Mouse (Mus musculus) stomach, postnatal 0 days (tissue): ENCODE results near the gene Eif2ak1. TPM values are rescaled to one million over a fixed set of nuclear protein-coding genes. Genes with fewer than 3 reads are reported as not detected.

Experiments
- ATAC-seq: fragments of 200-750 bp; cut with Nextera tagmentation; 2 replicates; pipeline ENCODE4 v1.8.0; 2017; ENCODE audit not compliant: low FRiP score, low TSS enrichment
- DNase-seq: peaks from one replicate; pipeline ENCODE4 v3.0.0-alpha.2; 2016; ENCODE audit warnings: low spot score
- H3K27ac ChIP-seq: fragments of 300-500 bp; sonication (generic); replicated peaks from 2 replicates; pipeline ENCODE4 v1.5.1; 2014; ENCODE audit warnings: mild to moderate bottlenecking, control low read depth
- H3K27me3 ChIP-seq: fragments of 300-500 bp; sonication (generic); 2 replicates; pipeline ENCODE4 v1.6.1; 2014; ENCODE audit warnings: low read length; ENCODE audit not compliant: control insufficient read depth, insufficient read depth
- H3K36me3 ChIP-seq: fragments of 300-500 bp; sonication (generic); 2 replicates; pipeline ENCODE4 v1.6.1; 2014; ENCODE audit warnings: low read length, mixed read lengths; ENCODE audit not compliant: control insufficient read depth, insufficient read depth
- H3K4me1 ChIP-seq: fragments of 300-500 bp; sonication (generic); replicated peaks from 2 replicates; pipeline ENCODE4 v1.6.1; 2014; ENCODE audit warnings: antibody characterized with exemption; ENCODE audit not compliant: control insufficient read depth, insufficient read depth
- H3K4me2 ChIP-seq: fragments of 300-500 bp; sonication (generic); replicated peaks from 2 replicates; pipeline ENCODE4 v1.6.1; 2014; ENCODE audit warnings: low read depth, mild to moderate bottlenecking, control low read depth, moderate library complexity
- H3K4me3 ChIP-seq: fragments of 300-500 bp; sonication (generic); 2 replicates; pipeline ENCODE4 v1.5.1; 2014; ENCODE audit warnings: low read depth, low read length, control low read depth
- H3K9ac ChIP-seq: fragments of 300-500 bp; sonication (generic); 2 replicates; pipeline ENCODE4 v1.6.1; 2014; ENCODE audit warnings: mild to moderate bottlenecking, low read length, control low read depth, mixed read lengths
- H3K9me3 ChIP-seq: fragments of 300-500 bp; sonication (generic); 2 replicates; pipeline ENCODE4 v1.6.1; 2016; ENCODE audit warnings: low read length; ENCODE audit not compliant: control insufficient read depth
- CTCF ChIP-seq: IDR thresholded peaks from 2 replicates; pipeline ENCODE4 v1.5.1; 2016; ENCODE audit warnings: antibody characterized with exemption, low read depth, mild to moderate bottlenecking, moderate library complexity
- EP300 ChIP-seq: optimal IDR thresholded peaks from 2 replicates; pipeline ENCODE3; 2016; ENCODE audit warnings: antibody characterized with exemption
- WGBS: fragments of 180-500 bp; shearing (Covaris S2); extraction: QIAGEN DNeasy Blood & Tissue Kit; methylation state at CpG from one replicate; pipeline ENCODE4 v1.1.7; 2014; 5-methylcytosine and 5-hydroxymethylcytosine counted together
- polyA plus RNA-seq: library from polyadenylated mRNA; unstranded; fragments of >200 nt; fragmentation: Nextera tagmentation; extraction: Ambion mirVana; gene quantifications from 2 replicates; pipeline ENCODE4 v1.2.1, GENCODE M21; 2015

The Eif2ak1 gene
- polyA plus RNA-seq, 1 experiment from 2014 or later: 19.9 TPM

DNA sequence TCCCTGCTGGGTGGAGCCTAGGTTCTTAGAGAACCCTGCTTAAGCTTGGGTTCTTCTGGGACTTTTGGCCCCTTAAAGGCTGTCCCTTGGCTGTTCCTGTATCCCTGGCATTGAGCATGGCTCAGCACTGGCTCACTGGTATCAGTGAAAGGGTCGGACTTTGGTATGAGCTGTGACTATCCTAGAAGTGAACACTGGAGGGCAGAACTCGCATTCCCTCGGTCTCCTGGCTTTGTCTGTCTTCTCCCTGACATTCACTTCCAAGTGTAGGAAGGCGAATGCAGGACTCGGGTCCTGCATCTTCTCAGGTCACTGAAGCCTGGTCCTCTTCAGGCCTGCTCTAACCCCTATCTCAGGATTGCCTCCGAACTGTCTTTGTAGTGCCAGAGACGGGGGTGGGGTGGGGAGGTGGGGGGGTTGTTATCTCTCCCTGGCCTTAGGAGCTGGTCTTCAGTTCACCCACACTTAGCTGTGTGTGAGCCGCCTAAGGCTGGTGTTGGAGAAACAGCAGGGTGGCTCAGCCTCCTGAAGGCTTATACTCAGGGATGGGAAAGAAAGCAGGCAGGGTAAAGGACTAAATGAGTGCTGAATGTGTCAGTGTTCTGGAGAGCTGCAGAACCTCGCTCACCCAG is 74.8 kb downstream of the Eif2ak1 start:
- Histone ChIP-seq H3K4me1 (no peaks in the 10 kb centered on the region), H3K36me3 (peaks cover 12% of the 10 kb centered on the region), H3K9ac (no peak overlapping the region), H3K4me3 (no peak overlapping the region), H3K27ac (no peak overlapping the region), H3K4me2 (no peak overlapping the region), H3K9me3 (no peaks in the 10 kb centered on the region), H3K27me3 (no peaks in the 10 kb centered on the region)
- WGBS: 74% methylated on average over 9 of the region's 9 CpGs
- DNase-seq: no peak
- TF ChIP-seq EP300 (no peak), CTCF (peak; percentile 44)
- no peak for ATAC-seq

DNA sequence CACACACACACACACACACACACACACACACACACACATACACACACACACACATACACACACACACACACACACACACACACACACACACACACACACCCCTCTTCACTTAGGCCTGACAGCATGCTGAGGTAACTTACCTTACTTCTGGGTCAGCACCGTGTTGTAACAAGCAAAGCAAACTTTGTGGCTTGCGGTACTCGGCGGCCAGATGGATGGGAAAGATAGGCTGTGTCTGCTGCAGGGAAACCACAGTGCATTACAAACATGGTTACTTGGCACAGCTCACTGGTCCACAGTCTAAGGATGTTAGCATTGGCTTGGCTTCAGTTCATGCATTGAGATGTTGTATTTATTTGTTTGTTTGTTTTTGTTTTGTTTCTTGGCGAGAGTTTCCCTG is 75.8 kb downstream of the Eif2ak1 start:
- Histone ChIP-seq H3K9me3 (no peaks in the 10 kb centered on the region), H3K27me3 (no peaks in the 10 kb centered on the region), H3K27ac (no peak overlapping the region), H3K9ac (no peak overlapping the region), H3K36me3 (peaks cover 19% of the 10 kb centered on the region), H3K4me1 (no peaks in the 10 kb centered on the region), H3K4me2 (no peak overlapping the region), H3K4me3 (no peak overlapping the region)
- TF ChIP-seq CTCF: no peak
- TF ChIP-seq EP300: no peak
- no peak for ATAC-seq
- WGBS: 63% methylated on average over 5 of the region's 5 CpGs
- DNase-seq: no peak

DNA sequence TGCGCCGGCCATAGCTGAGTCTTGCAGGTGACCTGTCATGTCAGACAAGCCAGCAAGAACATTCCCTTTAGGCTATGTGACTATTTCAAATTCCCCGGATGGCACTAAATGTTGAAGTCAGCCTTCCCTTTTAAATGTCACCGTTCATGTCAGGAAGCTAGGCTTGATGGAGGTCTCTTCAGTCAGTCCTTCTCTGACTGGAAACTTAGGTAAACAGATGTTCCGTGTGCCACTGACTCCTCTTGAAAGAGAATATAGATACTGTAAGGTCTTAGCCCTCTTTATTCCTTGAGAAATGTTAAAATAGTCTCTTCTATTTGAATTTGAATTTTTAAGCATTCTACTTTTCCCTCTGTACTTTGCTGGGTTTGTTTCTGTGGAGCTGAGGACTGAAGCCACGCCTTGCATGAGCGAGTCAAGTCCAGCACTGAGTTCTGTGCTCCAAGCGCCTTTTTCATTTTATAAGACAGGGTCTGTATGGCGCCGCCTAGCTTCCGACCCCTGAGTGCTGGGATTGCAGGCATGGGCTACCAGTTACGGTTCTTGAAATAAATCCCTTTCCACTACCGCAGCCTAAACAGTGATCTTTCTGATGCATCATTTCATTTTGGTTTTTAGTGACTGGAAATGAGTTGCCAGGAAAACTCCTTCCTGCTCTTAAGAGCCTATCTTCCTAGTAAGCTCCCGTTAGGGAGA is 80.2 kb downstream of the Eif2ak1 start, which contains the start of gene Ankrd61:
Gene Ankrd61 (minus strand): TSS at position 51 of the 696 bp plus-strand sequence.
- ATAC-seq: no peak

DNA sequence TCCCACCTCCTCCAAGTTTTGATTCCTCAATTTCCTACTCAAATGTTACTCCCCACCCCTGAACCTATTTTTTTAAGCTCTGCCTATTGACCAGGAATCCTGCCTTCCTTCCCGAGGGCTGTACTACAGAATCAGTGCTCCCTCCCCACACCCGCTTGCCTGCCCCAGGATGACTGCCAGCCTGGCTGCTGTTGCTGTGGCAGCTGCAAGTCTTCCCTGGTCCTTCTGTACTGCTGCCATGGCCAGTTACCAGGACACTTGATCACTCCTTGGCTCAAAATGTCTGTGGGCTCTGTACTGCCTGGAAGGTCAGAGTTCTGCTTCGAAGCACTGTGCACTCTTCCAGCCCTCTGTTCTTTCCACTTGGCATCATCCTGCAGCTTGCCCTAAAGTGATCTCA is 84.5 kb downstream of the Eif2ak1 start:
- Histone ChIP-seq H3K4me2 (no peak overlapping the region), H3K27me3 (no peaks in the 10 kb centered on the region), H3K9ac (no peak overlapping the region), H3K4me3 (no peak overlapping the region), H3K4me1 (no peaks in the 10 kb centered on the region), H3K27ac (no peak overlapping the region), H3K36me3 (peaks cover 35% of the 10 kb centered on the region), H3K9me3 (no peaks in the 10 kb centered on the region)
- DNase-seq: no peak
- 0 out of 2 replicates have a peak, but pooled peaks have one; percentile 21 for ATAC-seq
- TF ChIP-seq CTCF: no peak
- TF ChIP-seq EP300: no peak
- 71% methylated on average over 3 of the region's 3 CpGs for WGBS

More for the DNA sequence above, 80.2 kb downstream of the Eif2ak1 start, which contains the start of gene Ankrd61:
- Histone ChIP-seq H3K27me3 (no peaks in the 10 kb centered on the region), H3K4me1 (no peaks in the 10 kb centered on the region), H3K36me3 (peaks cover 25% of the 10 kb centered on the region), H3K9ac (no peak within 1 kb of the TSS), H3K4me3 (no peak within 1 kb of the TSS), H3K27ac (no peak within 1 kb of the TSS), H3K4me2 (no peak within 1 kb of the TSS), H3K9me3 (no peaks in the 10 kb centered on the region)
- TF ChIP-seq CTCF: no peak
- TF ChIP-seq EP300: no peak
- no peak for DNase-seq
- 80% methylated on average over 14 of the region's 14 CpGs for WGBS

DNA sequence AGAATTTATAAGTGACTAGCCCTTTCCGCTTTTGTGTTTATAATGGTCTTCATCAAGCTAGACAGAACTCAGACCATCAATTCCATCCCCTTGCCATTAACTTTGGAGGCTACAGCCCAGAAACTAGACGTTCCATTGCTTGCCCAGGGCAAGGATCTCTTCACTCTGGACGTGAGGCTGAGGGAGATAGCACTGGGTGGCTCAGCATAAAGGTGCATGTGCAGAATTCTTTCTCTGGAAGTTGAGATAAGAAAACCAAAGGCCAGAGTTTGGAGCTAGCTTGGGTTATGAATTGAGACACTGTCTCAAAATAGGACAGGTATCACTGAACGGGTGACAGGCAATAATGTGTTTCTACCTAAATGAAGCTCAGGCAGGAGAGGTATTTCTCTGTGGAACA is 86.2 kb downstream of the Eif2ak1 start:
- H3K4me3 ChIP-seq: no peak overlapping the region
- peaks cover 24% of the 10 kb centered on the region for H3K36me3 ChIP-seq
- TF ChIP-seq EP300: no peak
- TF ChIP-seq CTCF: no peak
- H3K27ac ChIP-seq: no peak overlapping the region
- no peak overlapping the region for H3K9ac ChIP-seq
- 83% methylated on average over 4 of the region's 4 CpGs for WGBS
- no peaks in the 10 kb centered on the region for H3K27me3 ChIP-seq
- H3K4me2 ChIP-seq: no peak overlapping the region
- ATAC-seq (no peak), DNase-seq (no peak)
- H3K9me3 ChIP-seq: no peaks in the 10 kb centered on the region
- no peaks in the 10 kb centered on the region for H3K4me1 ChIP-seq

DNA sequence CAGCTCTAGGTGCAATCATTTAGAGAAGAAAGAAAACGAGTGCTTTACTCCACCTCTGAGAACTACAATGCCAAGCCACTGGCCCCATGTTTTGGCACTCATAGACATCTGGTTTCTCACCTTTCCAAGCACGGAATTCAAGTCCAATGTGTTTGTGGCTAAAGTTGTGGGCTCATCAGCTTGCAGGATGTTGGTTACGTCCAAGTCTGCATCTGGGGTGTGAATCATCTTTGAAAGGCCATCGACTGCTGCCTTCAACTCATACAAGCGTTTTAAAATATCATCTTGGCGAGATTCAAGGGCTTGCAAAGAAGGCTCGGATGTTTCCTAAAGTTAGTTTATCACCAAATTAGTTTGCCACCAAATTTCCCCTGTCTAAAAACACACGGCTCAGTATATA is 88.8 kb downstream of the Eif2ak1 start:
- DNase-seq (no peak), ATAC-seq (no peak)
- TF ChIP-seq EP300: no peak
- no peak for TF ChIP-seq CTCF
- no peaks in the 10 kb centered on the region for H3K9me3 ChIP-seq
- no peak overlapping the region for H3K9ac ChIP-seq
- peaks cover 18% of the 10 kb centered on the region; the same call in 1 of the 2 replicates for H3K36me3 ChIP-seq
- H3K27ac ChIP-seq: no peak overlapping the region
- no peak overlapping the region for H3K4me3 ChIP-seq
- no peak overlapping the region for H3K4me2 ChIP-seq
- WGBS: 82% methylated on average over 8 of the region's 8 CpGs
- 0 out of 2 replicates have a peak, but pooled peaks cover 2% of the 10 kb centered on the region for H3K4me1 ChIP-seq
- no peaks in the 10 kb centered on the region for H3K27me3 ChIP-seq
